Mouse (Mus musculus): ENCODE measurements around the gene Usp2. TPM values are rescaled to one million over a fixed set of nuclear protein-coding genes. Genes with fewer than 3 reads are reported as not detected.

Gene Usp2
- polyA plus RNA-seq, 1 experiment from 2014 or later, result 29.4 TPM

- H3K9ac ChIP-seq (ENCODE audit: low read depth, low read length), result no peak overlapping the region
- H3K36me3 ChIP-seq (ENCODE audit: control insufficient read depth, insufficient read depth, low read length), result no peaks in the 10 kb centered on the region
- H3K4me1 ChIP-seq (ENCODE audit: control insufficient read depth, insufficient read depth, low read length), result 0 out of 2 replicates have a peak, but pooled peaks cover 3% of the 10 kb centered on the region
- H3K27me3 ChIP-seq (ENCODE audit: control insufficient read depth, insufficient read depth, low read length), result peaks cover 8% of the 10 kb centered on the region
- H3K4me2 ChIP-seq (replicated peaks; ENCODE audit: low read depth, low read length), result no peak overlapping the region
- no peak for ATAC-seq (ENCODE audit: low FRiP score, low TSS enrichment)
- 90% methylated on average over 8 of the region's 8 CpGs for WGBS
- no peaks in the 10 kb centered on the region for H3K9me3 ChIP-seq (ENCODE audit: control insufficient read depth, low read length)
- H3K4me3 ChIP-seq (ENCODE audit: low read length), result no peak overlapping the region
- no peak overlapping the region for H3K27ac ChIP-seq (ENCODE audit: low read depth, low read length)
These were observed 17.2 kb upstream of the Usp2 start for GRCm38 (mm10) chr9:44049381-44050165.

GRCm38 (mm10) chr9:44052855-44053254 is 14.0 kb upstream of the Usp2 start:
- Histone ChIP-seq H3K9ac (ENCODE audit: low read depth, low read length) (no peak overlapping the region), H3K4me3 (ENCODE audit: low read length) (no peak overlapping the region), H3K9me3 (ENCODE audit: control insufficient read depth, low read length) (no peaks in the 10 kb centered on the region), H3K27me3 (ENCODE audit: control insufficient read depth, insufficient read depth, low read length) (no peaks in the 10 kb centered on the region), H3K27ac (ENCODE audit: low read depth, low read length) (no peak overlapping the region), H3K4me1 (ENCODE audit: control insufficient read depth, insufficient read depth, low read length) (0 out of 2 replicates have a peak, but pooled peaks cover 3% of the 10 kb centered on the region), H3K4me2 (replicated peaks; ENCODE audit: low read depth, low read length) (no peak overlapping the region), H3K36me3 (ENCODE audit: control insufficient read depth, insufficient read depth, low read length) (no peaks in the 10 kb centered on the region)
- ATAC-seq (ENCODE audit: low FRiP score, low TSS enrichment), result no peak
- WGBS, result 64% methylated on average over 3 of the region's 3 CpGs

GRCm38 (mm10) chr9:44053936-44054335 is 12.9 kb upstream of the Usp2 start:
- Histone ChIP-seq H3K4me3 (ENCODE audit: low read length) (no peak overlapping the region), H3K9me3 (ENCODE audit: control insufficient read depth, low read length) (no peaks in the 10 kb centered on the region), H3K9ac (ENCODE audit: low read depth, low read length) (no peak overlapping the region), H3K36me3 (ENCODE audit: control insufficient read depth, insufficient read depth, low read length) (no peaks in the 10 kb centered on the region), H3K27ac (ENCODE audit: low read depth, low read length) (no peak overlapping the region), H3K4me2 (replicated peaks; ENCODE audit: low read depth, low read length) (no peak overlapping the region), H3K4me1 (ENCODE audit: control insufficient read depth, insufficient read depth, low read length) (no peaks in the 10 kb centered on the region), H3K27me3 (ENCODE audit: control insufficient read depth, insufficient read depth, low read length) (no peaks in the 10 kb centered on the region)
- ATAC-seq (ENCODE audit: low FRiP score, low TSS enrichment), result no peak
- 58% methylated on average over 1 of the region's 1 CpGs for WGBS

DNA sequence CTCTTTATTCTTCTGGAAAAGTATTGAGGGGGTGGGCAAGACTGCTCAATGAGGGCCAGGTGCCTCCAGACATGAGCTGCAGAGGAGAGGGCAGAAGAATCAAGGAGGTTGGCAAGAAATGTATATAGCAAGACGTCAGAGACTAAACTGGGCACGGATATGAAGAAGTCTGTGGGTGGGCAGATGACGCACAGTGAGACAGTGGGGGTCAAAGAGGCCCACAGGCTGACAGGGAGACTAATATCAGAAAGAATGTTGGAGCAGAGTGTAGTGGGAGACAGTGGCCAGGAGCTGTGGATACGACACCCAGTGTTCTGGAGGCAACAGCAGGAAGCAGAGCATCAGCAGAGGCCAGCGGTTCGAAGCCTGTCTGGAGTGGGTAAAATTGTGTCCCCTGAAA is 8.2 kb upstream of the Usp2 start:
- no peaks in the 10 kb centered on the region for H3K27me3 ChIP-seq (ENCODE audit: control insufficient read depth, insufficient read depth, low read length)
- 87% methylated on average over 6 of the region's 6 CpGs for WGBS
- no peaks in the 10 kb centered on the region for H3K9me3 ChIP-seq (ENCODE audit: control insufficient read depth, low read length)
- no peaks in the 10 kb centered on the region for H3K4me1 ChIP-seq (ENCODE audit: control insufficient read depth, insufficient read depth, low read length)
- ATAC-seq (ENCODE audit: low FRiP score, low TSS enrichment), result no peak
- no peak overlapping the region for H3K9ac ChIP-seq (ENCODE audit: low read depth, low read length)
- H3K36me3 ChIP-seq (ENCODE audit: control insufficient read depth, insufficient read depth, low read length), result no peaks in the 10 kb centered on the region
- no peak overlapping the region for H3K4me3 ChIP-seq (ENCODE audit: low read length)
- no peak overlapping the region for H3K27ac ChIP-seq (ENCODE audit: low read depth, low read length)
- H3K4me2 ChIP-seq (replicated peaks; ENCODE audit: low read depth, low read length), result no peak overlapping the region

DNA sequence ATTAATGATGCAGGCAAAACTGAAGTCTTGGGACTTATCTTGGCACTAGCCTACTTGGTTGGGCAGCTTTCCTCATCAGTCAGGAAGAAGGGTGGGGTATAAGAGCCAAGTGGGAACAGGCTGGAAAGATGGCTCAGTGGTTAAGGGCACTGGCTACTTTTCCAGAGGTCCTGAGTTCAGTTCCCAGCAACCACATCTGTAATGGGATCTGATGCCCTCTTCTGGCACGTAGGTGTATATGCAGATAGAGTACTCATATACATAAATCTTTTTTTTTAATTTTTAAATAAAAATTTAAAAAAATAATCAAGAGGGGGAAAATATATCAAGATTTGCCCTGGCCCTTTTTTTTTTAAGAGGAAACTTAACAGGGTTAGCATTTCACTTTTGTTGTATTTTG is 1.6 kb upstream of the Usp2 start:
- Histone ChIP-seq H3K36me3 (ENCODE audit: control insufficient read depth, insufficient read depth, low read length) (no peaks in the 10 kb centered on the region), H3K9ac (ENCODE audit: low read depth, low read length) (no peak overlapping the region), H3K27me3 (ENCODE audit: control insufficient read depth, insufficient read depth, low read length) (no peaks in the 10 kb centered on the region), H3K4me3 (ENCODE audit: low read length) (no peak overlapping the region), H3K4me1 (ENCODE audit: control insufficient read depth, insufficient read depth, low read length) (peaks cover 5% of the 10 kb centered on the region), H3K4me2 (replicated peaks; ENCODE audit: low read depth, low read length) (no peak overlapping the region), H3K27ac (ENCODE audit: low read depth, low read length) (no peak overlapping the region), H3K9me3 (ENCODE audit: control insufficient read depth, low read length) (no peaks in the 10 kb centered on the region)
- 36% methylated on average over 1 of the region's 1 CpGs for WGBS
- no peak for ATAC-seq (ENCODE audit: low FRiP score, low TSS enrichment)

DNA sequence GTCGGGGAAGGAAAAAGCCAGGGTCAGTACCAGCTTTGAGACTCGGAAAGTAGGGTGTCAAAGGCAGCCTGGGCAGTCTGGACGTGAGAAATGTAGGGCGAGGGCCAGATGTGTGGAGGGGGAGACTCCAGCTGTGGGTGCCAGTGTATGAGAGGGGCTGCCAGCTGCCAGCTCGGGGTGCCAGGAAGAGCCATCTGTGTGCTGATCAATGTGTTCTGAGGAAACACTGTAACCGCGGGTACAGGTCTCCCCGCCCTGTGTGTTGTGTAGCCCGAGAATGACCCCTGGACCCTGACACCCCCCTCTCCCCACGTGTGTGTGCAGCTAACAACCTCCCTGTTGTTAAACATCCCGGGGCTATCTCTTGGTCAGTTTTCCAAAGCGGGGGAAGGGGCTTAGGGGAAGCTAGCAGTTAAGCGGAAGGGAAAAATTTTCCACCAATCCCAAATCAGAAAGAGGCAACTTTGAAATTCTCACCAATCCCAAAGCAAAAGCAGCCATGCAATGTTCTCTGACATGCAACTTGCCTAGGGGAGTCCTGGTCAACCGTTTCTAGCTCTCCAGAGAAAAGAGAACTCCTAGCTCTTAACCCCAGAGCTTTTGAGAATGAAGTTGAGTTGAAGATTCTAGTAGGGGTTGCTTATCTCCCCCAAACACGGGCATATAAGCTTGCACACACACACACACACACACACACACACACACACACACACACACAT is 579 bp downstream of the Usp2 start:
- no peaks in the 10 kb centered on the region for H3K27me3 ChIP-seq (ENCODE audit: control insufficient read depth, insufficient read depth, low read length)
- peak; percentile 17; the same call in 1 of the 2 replicates for ATAC-seq (ENCODE audit: low FRiP score, low TSS enrichment)
- H3K27ac ChIP-seq (ENCODE audit: low read depth, low read length), result no peak overlapping the region
- H3K4me2 ChIP-seq (replicated peaks; ENCODE audit: low read depth, low read length), result peak overlapping the region; percentile 81
- H3K9ac ChIP-seq (ENCODE audit: low read depth, low read length), result peak overlapping the region; percentile 55
- H3K4me1 ChIP-seq (ENCODE audit: control insufficient read depth, insufficient read depth, low read length), result peaks cover 23% of the 10 kb centered on the region
- 6% methylated on average over 15 of the region's 15 CpGs for WGBS
- peak overlapping the region; percentile 47 for H3K4me3 ChIP-seq (ENCODE audit: low read length)
- H3K36me3 ChIP-seq (ENCODE audit: control insufficient read depth, insufficient read depth, low read length), result no peaks in the 10 kb centered on the region
- no peaks in the 10 kb centered on the region for H3K9me3 ChIP-seq (ENCODE audit: control insufficient read depth, low read length)

GRCm38 (mm10) chr9:44067960-44068330 is 1.1 kb downstream of the Usp2 start:
- H3K9me3 ChIP-seq (ENCODE audit: control insufficient read depth, low read length), result no peaks in the 10 kb centered on the region
- WGBS, result 78% methylated on average over 6 of the region's 6 CpGs
- H3K9ac ChIP-seq (ENCODE audit: low read depth, low read length), result no peak overlapping the region
- H3K4me2 ChIP-seq (replicated peaks; ENCODE audit: low read depth, low read length), result peak overlapping the region; percentile 81; the same call in 1 of the 2 replicates
- no peaks in the 10 kb centered on the region for H3K36me3 ChIP-seq (ENCODE audit: control insufficient read depth, insufficient read depth, low read length)
- H3K27me3 ChIP-seq (ENCODE audit: control insufficient read depth, insufficient read depth, low read length), result no peaks in the 10 kb centered on the region
- ATAC-seq (ENCODE audit: low FRiP score, low TSS enrichment), result no peak
- H3K27ac ChIP-seq (ENCODE audit: low read depth, low read length), result no peak overlapping the region
- peaks cover 23% of the 10 kb centered on the region for H3K4me1 ChIP-seq (ENCODE audit: control insufficient read depth, insufficient read depth, low read length)
- no peak overlapping the region for H3K4me3 ChIP-seq (ENCODE audit: low read length)

GRCm38 (mm10) chr9:44069252-44069651 is 2.4 kb downstream of the Usp2 start:
- WGBS, result 10% methylated on average over 7 of the region's 7 CpGs
- Histone ChIP-seq H3K27ac (ENCODE audit: low read depth, low read length) (no peak overlapping the region), H3K9me3 (ENCODE audit: control insufficient read depth, low read length) (no peaks in the 10 kb centered on the region), H3K9ac (ENCODE audit: low read depth, low read length) (no peak overlapping the region), H3K36me3 (ENCODE audit: control insufficient read depth, insufficient read depth, low read length) (no peaks in the 10 kb centered on the region), H3K4me1 (ENCODE audit: control insufficient read depth, insufficient read depth, low read length) (peaks cover 23% of the 10 kb centered on the region), H3K27me3 (ENCODE audit: control insufficient read depth, insufficient read depth, low read length) (no peaks in the 10 kb centered on the region), H3K4me3 (ENCODE audit: low read length) (no peak overlapping the region), H3K4me2 (replicated peaks; ENCODE audit: low read depth, low read length) (no peak overlapping the region)
- ATAC-seq (ENCODE audit: low FRiP score, low TSS enrichment), result no peak

Data from kidney, embryonic 14.5 days (tissue).